Mouse (Mus musculus) megakaryocyte, adult 5-6 weeks (primary cell): ENCODE results near the gene Rnaset2a. TPM values are rescaled to one million over a fixed set of nuclear protein-coding genes. Genes with fewer than 3 reads are reported as not detected.

Experiments
- total RNA-seq, 2 experiments: library from RNA; stranded (forward) in 1 of 2; stranded (reverse) in 1 of 2; fragments of 153-499, 151-499 nt in 1 of 2; fragments of 221-1000, 200-1000 nt in 1 of 2; gene quantifications; 2 replicates each; pipeline versions ENCODE4 v1.2.3 to v1.2.4; 2015 to 2017

The Rnaset2a gene
- total RNA-seq, 2 experiments from 2014 or later, result 48.7 to 54.1 TPM

Other genes with a start within 250 kb of the Rnaset2a start
- 80.4 and 83.9 TPM in 2 replicates for gene Tagap, start 222.1 kb downstream of the Rnaset2a start, total RNA-seq (2015)
- gene Tagap, start 222.1 kb downstream of the Rnaset2a start, total RNA-seq (2017), result 60.7 and 62.1 TPM in 2 replicates
- 33.5 and 43.2 TPM in 2 replicates for gene Rsph3a, start 202.5 kb downstream of the Rnaset2a start, total RNA-seq (2015)
- gene Rsph3a, start 202.5 kb downstream of the Rnaset2a start, total RNA-seq (2017), result 17.9 and 26.0 TPM in 2 replicates
- not detected in 2 replicates for gene Gm49673, start 309 bp downstream of the Rnaset2a start, total RNA-seq (2015)
- gene Gm49673, start 309 bp downstream of the Rnaset2a start, total RNA-seq (2017), result not detected in 2 replicates
- 18.0 and 25.5 TPM in 2 replicates for gene Fgfr1op, start 17.4 kb upstream of the Rnaset2a start, total RNA-seq (2015)
- 23.4 and 29.7 TPM in 2 replicates for gene Fgfr1op, start 17.4 kb upstream of the Rnaset2a start, total RNA-seq (2017)
- 0.47 TPM in 1 of 2 replicates, not detected in the other for gene Ccr6, start 87.9 kb upstream of the Rnaset2a start, total RNA-seq (2015)
- gene Ccr6, start 87.9 kb upstream of the Rnaset2a start, total RNA-seq (2017), result 0.12 and 0.62 TPM in 2 replicates
- 198 and 227 TPM in 2 replicates for gene Mpc1, start 134.8 kb upstream of the Rnaset2a start, total RNA-seq (2015)
- gene Mpc1, start 134.8 kb upstream of the Rnaset2a start, total RNA-seq (2017), result 109 and 143 TPM in 2 replicates
- 249 and 340 TPM in 2 replicates for gene Sft2d1, start 163.0 kb upstream of the Rnaset2a start, total RNA-seq (2015)
- gene Sft2d1, start 163.0 kb upstream of the Rnaset2a start, total RNA-seq (2017), result 60.2 and 62.4 TPM in 2 replicates
- gene Prr18, start 189.4 kb upstream of the Rnaset2a start, total RNA-seq (2015), result 0.04 and 0.16 TPM in 2 replicates
- gene Prr18, start 189.4 kb upstream of the Rnaset2a start, total RNA-seq (2017), result 0.04 and 0.20 TPM in 2 replicates
- not detected in 2 replicates for gene T2, start 207.9 kb upstream of the Rnaset2a start, total RNA-seq (2015)
- gene T2, start 207.9 kb upstream of the Rnaset2a start, total RNA-seq (2017), result 0.59 TPM in 1 of 2 replicates, not detected in the other